Mouse (Mus musculus): Measurements from ENCODE around the gene Gimap4.

DNA sequence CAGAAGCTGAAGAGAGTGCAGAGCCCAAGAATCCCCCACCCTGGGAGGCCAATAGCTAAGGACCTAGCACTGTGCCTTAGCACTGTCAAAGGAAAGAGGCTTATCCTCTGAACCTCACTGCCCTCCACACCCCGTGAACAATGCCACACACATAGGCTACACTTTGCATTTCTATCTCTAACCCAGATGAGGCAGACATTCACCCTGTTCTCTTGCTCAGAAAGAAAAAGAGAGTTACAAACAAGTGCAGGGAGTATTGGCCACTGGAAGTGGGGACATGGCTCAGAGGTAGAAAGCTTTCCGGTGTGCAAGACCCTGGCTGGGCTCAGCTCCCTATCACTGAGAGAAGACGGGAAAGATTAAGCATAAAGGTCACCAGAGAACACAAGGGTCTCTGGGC lies 21.8 kb downstream of the Gimap4 start:
- TF ChIP-seq POLR2A (IDR thresholded peaks at IDR 0.05; ENCODE audit: control insufficient read depth, extremely low read depth, insufficient read depth, low read length, poor library complexity): no peak
- TF ChIP-seq CTCF (IDR thresholded peaks at IDR 0.05; ENCODE audit: borderline replicate concordance, control insufficient read depth, extremely low read depth, insufficient read depth, low read length, poor library complexity): no peak

Data from thymus, adult 2 months (tissue).